Mouse (Mus musculus) lung, postnatal 36 days (tissue): ENCODE measurements around the gene Fam19a5.

ENCODE experiments used
- DNase-seq: peaks from one replicate; pipeline ENCODE4 v3.0.0; 2022; ENCODE audit warnings: mixed read lengths

Fam19a5 gene

DNA sequence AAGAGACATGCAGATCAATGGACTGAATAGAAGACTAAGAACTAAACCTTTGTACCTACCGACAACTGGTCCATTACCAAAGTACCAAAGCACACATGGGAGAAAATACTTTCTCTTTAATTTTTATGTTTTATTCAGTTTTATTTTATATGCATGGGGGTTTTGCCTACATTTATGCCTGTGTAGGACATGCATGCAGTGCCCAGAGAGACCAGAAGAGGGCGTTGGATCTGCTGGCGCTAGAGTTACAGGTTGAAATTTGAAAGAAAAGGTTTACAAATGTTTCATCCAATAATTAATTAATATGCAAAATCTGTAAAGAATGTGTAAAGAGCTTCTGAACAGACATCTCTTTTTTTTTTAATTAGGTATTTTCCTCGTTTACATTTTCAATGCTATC is 229.9 kb downstream of the Fam19a5 start:
- DNase-seq: no peak

DNA sequence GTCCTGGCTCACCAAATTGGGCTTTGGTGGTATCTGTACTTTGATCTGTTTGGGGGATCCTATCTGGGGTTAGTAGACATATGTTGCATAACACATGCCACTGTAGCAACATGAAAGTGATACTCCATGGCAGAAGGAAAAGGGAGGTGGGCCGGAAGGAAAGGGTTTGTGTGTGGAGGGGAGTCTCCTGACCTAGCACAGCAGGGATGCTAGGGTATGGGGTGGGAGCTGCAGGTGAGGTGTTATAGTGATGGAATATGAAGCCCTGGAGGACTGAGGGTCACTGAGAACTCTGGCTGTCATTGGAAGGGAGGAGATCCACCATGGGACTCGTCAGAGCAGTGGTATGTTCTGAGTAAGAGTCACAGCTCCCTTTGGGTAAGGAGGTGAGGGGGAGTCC is 239.2 kb downstream of the Fam19a5 start:
- no peak for DNase-seq

DNA sequence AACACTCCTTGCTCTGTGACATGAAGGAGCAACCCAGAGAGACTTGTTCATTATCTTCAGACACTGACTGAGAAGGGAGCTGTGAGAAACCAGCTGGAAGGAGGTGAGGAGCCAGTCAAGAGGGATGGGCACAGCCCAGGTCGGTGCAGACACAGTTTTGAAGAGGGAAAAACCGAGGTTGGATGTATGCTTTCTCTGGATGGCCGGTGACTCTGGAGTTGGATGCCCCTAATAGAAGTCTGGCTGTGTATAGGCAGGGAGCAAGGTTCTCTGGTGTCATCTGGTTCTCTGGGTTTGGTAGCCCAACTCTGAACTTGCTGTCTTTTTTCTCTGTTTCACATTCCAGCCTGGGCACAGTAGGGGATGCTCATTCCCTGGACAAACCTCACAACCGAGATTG is 245.6 kb downstream of the Fam19a5 start:
- no peak for DNase-seq

DNA sequence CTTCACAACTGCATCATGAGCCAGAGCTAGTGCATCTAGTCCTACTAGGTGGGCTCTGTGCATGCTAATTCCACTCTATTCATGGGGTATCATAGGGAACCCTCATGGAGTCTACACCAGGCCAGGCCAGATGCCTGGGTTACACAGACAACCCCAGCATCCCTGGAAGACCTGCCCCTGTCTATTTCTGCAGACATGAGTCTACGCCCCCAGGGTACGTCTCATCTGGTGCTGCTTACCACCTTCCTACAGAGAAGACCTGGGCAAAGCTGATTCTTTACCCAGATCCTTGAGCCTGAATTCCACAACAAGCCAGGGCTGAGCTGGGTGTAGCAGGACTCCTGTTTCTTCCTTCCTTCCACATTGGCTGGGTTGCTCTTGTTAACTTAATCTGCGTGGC is 249.6 kb downstream of the Fam19a5 start:
- no peak for DNase-seq

GRCm38 (mm10) chr15:87796571-87796970 is 252.5 kb downstream of the Fam19a5 start:
- DNase-seq: no peak
